Comparison of ENCODE assay signal across 32 mouse cellular contexts in the genomic region with DNA sequence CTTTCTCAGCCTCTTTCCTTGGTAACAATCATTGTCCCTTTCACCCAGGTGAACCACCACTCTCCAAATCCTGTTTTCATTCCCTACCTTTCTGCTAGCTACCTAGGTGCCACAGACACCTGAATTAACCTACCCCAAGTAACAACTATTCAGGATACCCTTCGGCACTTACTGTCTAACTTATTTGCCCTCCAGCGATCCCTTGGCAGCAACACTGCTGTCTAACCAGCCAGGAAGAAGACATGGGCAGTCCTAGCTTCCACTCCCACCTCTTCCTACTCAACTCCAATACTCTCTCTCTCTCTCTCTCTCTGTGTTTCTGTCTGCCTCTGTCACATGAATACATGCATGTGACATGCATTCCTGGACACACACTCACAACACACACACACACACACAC.
"Had no signal": no experiment of that assay in that cellular context is flagged by ENCODE, and none has a peak within 500 bp of the region (broad histone marks: within the 10 kb centered on the region; RNA-seq: fewer than 3 reads in every experiment).

No protein-coding gene starts in this region.

- H3K27me3 ChIP-seq: heart, embryonic 12.5 days; heart, embryonic 13.5 days; heart, embryonic 15.5 days; hindbrain, embryonic 12.5 days; hindbrain, embryonic 13.5 days; hindbrain, embryonic 15.5 days; intestine, embryonic 15.5 days; kidney, embryonic 15.5 days had no signal

- H3K27ac ChIP-seq: heart, adult 2 months; heart, embryonic 10.5 days; heart, embryonic 13.5 days; hindbrain, embryonic 10.5 days; hindbrain, embryonic 12.5 days; hindbrain, embryonic 13.5 days; hindbrain, embryonic 14.5 days; hindbrain, embryonic 15.5 days; hindbrain, postnatal 0 days; intestine, embryonic 15.5 days; kidney, embryonic 15.5 days; kidney, postnatal 0 days; layer of hippocampus, adult 2 months; left cerebral cortex, adult 2 months had no signal

- DNase-seq: heart, adult 2 months; heart, postnatal 10 days; heart, postnatal 14 days; heart, postnatal 36 days; heart, postnatal 4 days; kidney, adult 11 months; kidney, adult 18-20 months; kidney, postnatal 14 days; kidney, postnatal 25 days; kidney, postnatal 4 days; layer of hippocampus, adult 9-11 months; layer of hippocampus, postnatal 36 days had no signal

- H3K4me2 ChIP-seq: heart, embryonic 11.5 days; heart, embryonic 12.5 days; heart, embryonic 13.5 days; heart, embryonic 15.5 days; hindbrain, embryonic 12.5 days; hindbrain, embryonic 13.5 days; hindbrain, embryonic 14.5 days; hindbrain, embryonic 15.5 days; intestine, embryonic 15.5 days; kidney, embryonic 15.5 days had no signal

- H3K9ac ChIP-seq: heart, embryonic 12.5 days; heart, embryonic 13.5 days; heart, embryonic 15.5 days; hindbrain, embryonic 12.5 days; hindbrain, embryonic 13.5 days; hindbrain, embryonic 14.5 days; hindbrain, embryonic 15.5 days; intestine, embryonic 15.5 days; kidney, embryonic 15.5 days had no signal

- ATAC-seq: hindbrain, embryonic 16.5 days; hindbrain, postnatal 0 days; inflammation-experienced regulatory T-cells, adult 6 months; intestine, embryonic 15.5 days; intestine, embryonic 16.5 days; intestine, postnatal 0 days had no signal

- H3K9me3 ChIP-seq: heart, embryonic 10.5 days; heart, embryonic 12.5 days; heart, embryonic 13.5 days; heart, embryonic 15.5 days; hindbrain, embryonic 10.5 days; hindbrain, embryonic 12.5 days; hindbrain, embryonic 13.5 days; hindbrain, embryonic 15.5 days; intestine, embryonic 15.5 days; kidney, embryonic 15.5 days had no signal

- H3K4me1 ChIP-seq: hindbrain, embryonic 12.5 days; hindbrain, embryonic 13.5 days; hindbrain, embryonic 15.5 days; intestine, embryonic 15.5 days had no signal

- H3K4me3 ChIP-seq: heart, adult 2 months; heart, embryonic 10.5 days; heart, embryonic 12.5 days; heart, embryonic 13.5 days; heart, embryonic 15.5 days; hindbrain, embryonic 10.5 days; hindbrain, embryonic 12.5 days; hindbrain, embryonic 13.5 days; hindbrain, embryonic 15.5 days; intestine, embryonic 15.5 days; kidney, embryonic 15.5 days; layer of hippocampus, adult 2 months; left cerebral cortex, adult 2 months had no signal

- H3K36me3 ChIP-seq: hindbrain, embryonic 12.5 days; hindbrain, embryonic 15.5 days had no signal
